Mouse (Mus musculus) MEL (cell line): ENCODE data around the gene Kcnab3.

Source experiments
- CTCF ChIP-seq, 3 experiments: IDR thresholded peaks in 2 of 3; conservative IDR thresholded peaks in 1 of 3; 2 replicates each; pipeline ENCODE4 v1.5.1; 2011 to 2012; ENCODE audit warnings: low read length in 3 of 3, low read depth in 2 of 3, mild to moderate bottlenecking in 2 of 3, improper control_type of control experiment in 1 of 3, inconsistent platforms in 1 of 3, mixed read lengths in 1 of 3, moderate library complexity in 1 of 3; ENCODE audit not compliant: control insufficient read depth in 1 of 3, insufficient read depth in 1 of 3, poor library complexity in 1 of 3, severe bottlenecking in 1 of 3
- E2F4 ChIP-seq: IDR thresholded peaks from 2 replicates; pipeline ENCODE4 v1.6.1; 2011; ENCODE audit warnings: low read depth, low read length, improper control_type of control experiment, borderline replicate concordance
- GATA1 ChIP-seq: IDR thresholded peaks from 2 replicates; pipeline ENCODE4 v1.6.1; 2011; ENCODE audit warnings: low read depth, low read length, improper control_type of control experiment
- MAFK ChIP-seq: IDR thresholded peaks from 2 replicates; pipeline ENCODE4 v1.6.1; 2011; ENCODE audit warnings: low read depth, mild to moderate bottlenecking, low read length, improper control_type of control experiment, borderline replicate concordance
- MAX ChIP-seq: IDR thresholded peaks from 2 replicates; pipeline ENCODE4 v1.6.1; 2011; ENCODE audit warnings: low read length, improper control_type of control experiment
- MAZ ChIP-seq: IDR thresholded peaks from 2 replicates; pipeline ENCODE4 v1.6.1; 2012; ENCODE audit warnings: low read depth, mild to moderate bottlenecking, inconsistent platforms, low read length, improper control_type of control experiment
- MEF2A ChIP-seq: IDR thresholded peaks from 2 replicates; pipeline ENCODE4 v1.6.1; 2014; ENCODE audit warnings: low read depth, mild to moderate bottlenecking, inconsistent platforms, low read length, improper control_type of control experiment; ENCODE audit not compliant: poor library complexity, insufficient replicate concordance, severe bottlenecking; ENCODE audit errors: extremely low read depth
- MXI1 ChIP-seq: IDR thresholded peaks from 2 replicates; pipeline ENCODE4 v1.6.1; 2011; ENCODE audit warnings: mild to moderate bottlenecking, low read depth, low read length, improper control_type of control experiment
- MYB ChIP-seq: IDR thresholded peaks from 2 replicates; pipeline ENCODE4 v1.6.1; 2011; ENCODE audit warnings: mild to moderate bottlenecking, low read depth, low read length, improper control_type of control experiment
- POLR2A ChIP-seq, 2 experiments: IDR thresholded peaks; 2 replicates each; pipeline ENCODE4 v1.6.1; 2011 to 2012; ENCODE audit warnings: low read length in 2 of 2, mild to moderate bottlenecking in 2 of 2, control low read depth in 1 of 2, improper control_type of control experiment in 1 of 2, low read depth in 1 of 2, moderate library complexity in 1 of 2; ENCODE audit not compliant: control insufficient read depth in 1 of 2, insufficient read depth in 1 of 2, poor library complexity in 1 of 2
- SMC3 ChIP-seq: IDR thresholded peaks from 2 replicates; pipeline ENCODE4 v1.6.1; 2011; ENCODE audit warnings: low read depth, low read length, improper control_type of control experiment
- TAL1 ChIP-seq: IDR thresholded peaks from 2 replicates; pipeline ENCODE4 v1.6.1; 2012; ENCODE audit warnings: mild to moderate bottlenecking, inconsistent platforms, low read length, moderate library complexity, mixed read lengths
- TBP ChIP-seq: IDR thresholded peaks from 2 replicates; pipeline ENCODE4 v1.8.0; 2011; ENCODE audit warnings: low read depth, low read length, improper control_type of control experiment

DNA sequence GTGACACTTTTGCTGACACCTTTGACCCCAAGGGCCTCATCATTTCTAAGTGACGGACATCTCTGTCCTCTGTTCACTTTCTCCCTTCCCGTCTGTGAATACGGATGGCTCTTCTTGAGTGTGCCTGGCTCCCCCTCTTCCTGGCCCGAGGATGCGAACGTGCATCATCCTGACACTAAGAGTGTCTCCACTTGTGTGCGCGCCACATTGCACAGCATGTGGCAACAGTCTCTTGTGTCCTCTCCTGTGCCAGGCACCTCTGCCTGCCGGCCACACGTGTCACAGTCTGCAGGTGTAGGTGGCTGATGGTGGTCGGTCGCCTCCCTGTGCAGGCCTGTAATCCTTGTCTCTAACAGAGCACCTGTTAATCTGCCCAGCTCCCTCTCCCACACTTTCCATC lies 45.5 kb downstream of the Kcnab3 start:
- TF ChIP-seq POLR2A (IDR thresholded peaks at IDR 0.05; ENCODE audit: control insufficient read depth in 1 of 2, insufficient read depth in 1 of 2, low read depth in 1 of 2, low read length in 2 of 2, poor library complexity in 1 of 2) (no peak), MAZ (no peak), MYB (no peak), CTCF (IDR thresholded peaks at IDR 0.05 in 2 of 3, conservative IDR thresholded peaks at IDR 0.05 in 1 of 3; ENCODE audit: control insufficient read depth in 1 of 3, insufficient read depth in 1 of 3, low read depth in 2 of 3, low read length in 3 of 3, poor library complexity in 1 of 3, severe bottlenecking in 1 of 3) (no peak), E2F4 (no peak), MXI1 (no peak), GATA1 (no peak), MAX (no peak), MEF2A (no peak), MAFK (no peak), TAL1 (no peak), SMC3 (no peak), TBP (no peak)
